Mouse (Mus musculus) adrenal gland, postnatal 36 days (tissue): ENCODE data around the gene Gm21992. TPM values are rescaled to one million over a fixed set of nuclear protein-coding genes. Genes with fewer than 3 reads are reported as not detected.
"Not testable (repeated sequence)": the region's sequence is repeated elsewhere in the genome, so short reads cannot be mapped to it uniquely, and the experiment has no call there.

Source experiments
- DNase-seq, 2 experiments: peaks; one replicate each; pipeline ENCODE4 v3.0.0; 2021; ENCODE audit warnings: mixed read lengths in 1 of 2
- total RNA-seq, 2 experiments: library from RNA; stranded (reverse); gene quantifications; 2 replicates each; pipeline ENCODE4 v1.2.3; 2021

Gm21992 gene
- total RNA-seq, 2 experiments from 2014 or later: 24.5 to 25.1 TPM

GRCm38 (mm10) chr19:4813015-4813414, 1.6 kb upstream of the Gm21992 start:
- DNase-seq: peak in 1 of 2 experiments; percentile 32

GRCm38 (mm10) chr19:4812334-4812949, 1.0 kb upstream of the Gm21992 start:
- not testable (repeated sequence) for DNase-seq

GRCm38 (mm10) chr19:4811909-4812242, 464 bp upstream of the Gm21992 start:
- DNase-seq: no peak

- DNase-seq: no peak
These were observed 708 bp downstream of the Gm21992 start for GRCm38 (mm10) chr19:4810746-4811062.

- DNase-seq: no peak
These were observed 1.1 kb downstream of the Gm21992 start for GRCm38 (mm10) chr19:4810309-4810708.

- no peak for DNase-seq
These were observed 8.1 kb downstream of the Gm21992 start for GRCm38 (mm10) chr19:4803283-4803682.

GRCm38 (mm10) chr19:4802691-4803091, 8.7 kb downstream of the Gm21992 start:
- no peak for DNase-seq

GRCm38 (mm10) chr19:4799083-4799482, 12.3 kb downstream of the Gm21992 start:
- no peak for DNase-seq

- DNase-seq: no peak
These were observed 13.6 kb downstream of the Gm21992 start for GRCm38 (mm10) chr19:4797846-4798245.

- DNase-seq: no peak
These were observed 15.5 kb downstream of the Gm21992 start for GRCm38 (mm10) chr19:4795929-4796328.

GRCm38 (mm10) chr19:4793831-4794422, 17.5 kb downstream of the Gm21992 start, which contains the start of gene Rbm4:
Gene Rbm4 (minus strand): TSS chr19:4793901.
- DNase-seq: peak; percentile 95 to 97

GRCm38 (mm10) chr19:4793281-4793830, 18.1 kb downstream of the Gm21992 start:
- no peak for DNase-seq

GRCm38 (mm10) chr19:4786313-4786712, 25.1 kb downstream of the Gm21992 start:
- DNase-seq: no peak

- no peak for DNase-seq
These were observed 26.2 kb downstream of the Gm21992 start for GRCm38 (mm10) chr19:4785206-4785605.

GRCm38 (mm10) chr19:4782891-4783290, 28.5 kb downstream of the Gm21992 start:
- DNase-seq: no peak

- no peak for DNase-seq
These were observed 38.6 kb downstream of the Gm21992 start for GRCm38 (mm10) chr19:4772785-4773184.

GRCm38 (mm10) chr19:4767507-4768148, 43.8 kb downstream of the Gm21992 start:
- DNase-seq: no peak

- DNase-seq: peak in 1 of 2 experiments; percentile 48
These were observed 48.5 kb downstream of the Gm21992 start for GRCm38 (mm10) chr19:4762876-4763275.

- not testable (repeated sequence) for DNase-seq
These were observed 50.9 kb downstream of the Gm21992 start for GRCm38 (mm10) chr19:4760544-4760943.

GRCm38 (mm10) chr19:4756921-4757320, 54.5 kb downstream of the Gm21992 start:
- no peak for DNase-seq

- DNase-seq: peak; percentile 97 to 99
These were observed 55.1 kb downstream of the Gm21992 start, which contains the start of gene Rbm4b for GRCm38 (mm10) chr19:4756193-4756911. Gene Rbm4b (plus strand): TSS chr19:4756497.

GRCm38 (mm10) chr19:4755565-4756192, 55.7 kb downstream of the Gm21992 start:
- DNase-seq: peak; percentile 92 to 94
